Mouse (Mus musculus) gastrocnemius, adult 18-20 months (tissue): ENCODE measurements at regions not wholly inside any gene's neighbourhood (a gene's known extent, or its start where the extent isn't known, plus 50 kb on each side); places are given as distances from the start of the nearest gene placed in this dataset.

Experiments
- DNase-seq: peaks from one replicate; pipeline ENCODE4 v3.0.0; 2021; ENCODE audit warnings: low spot score

GRCm38 (mm10) chr14:25370306-25371020, 88.5 kb upstream of the Zmiz1 start:
- DNase-seq: no peak

DNA sequence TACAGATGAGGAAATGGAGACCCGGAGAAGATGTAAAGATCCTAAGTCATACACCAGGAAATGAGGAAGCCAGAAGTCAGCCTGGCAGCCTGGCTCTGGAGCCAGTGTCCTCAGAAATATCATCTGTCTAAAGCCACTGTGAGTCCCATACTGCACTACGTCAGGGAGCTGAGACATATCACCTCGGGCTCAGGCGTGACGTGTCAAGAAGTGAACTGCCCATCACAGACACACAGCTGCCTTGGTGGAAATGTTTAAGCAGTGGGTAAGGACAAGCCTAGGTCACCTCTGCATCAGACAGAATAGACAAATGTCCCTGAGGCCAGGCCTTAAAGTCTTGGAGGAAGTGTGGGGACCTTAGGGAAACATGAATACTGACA, 88.0 kb upstream of the Zmiz1 start:
- DNase-seq: no peak

GRCm38 (mm10) chr14:25371661-25372060, 87.3 kb upstream of the Zmiz1 start:
- peak; percentile 86 for DNase-seq

GRCm38 (mm10) chr14:25372581-25372980, 86.4 kb upstream of the Zmiz1 start:
- DNase-seq: no peak

- no peak for DNase-seq
These were observed 85.8 kb upstream of the Zmiz1 start for GRCm38 (mm10) chr14:25373167-25373566.

DNA sequence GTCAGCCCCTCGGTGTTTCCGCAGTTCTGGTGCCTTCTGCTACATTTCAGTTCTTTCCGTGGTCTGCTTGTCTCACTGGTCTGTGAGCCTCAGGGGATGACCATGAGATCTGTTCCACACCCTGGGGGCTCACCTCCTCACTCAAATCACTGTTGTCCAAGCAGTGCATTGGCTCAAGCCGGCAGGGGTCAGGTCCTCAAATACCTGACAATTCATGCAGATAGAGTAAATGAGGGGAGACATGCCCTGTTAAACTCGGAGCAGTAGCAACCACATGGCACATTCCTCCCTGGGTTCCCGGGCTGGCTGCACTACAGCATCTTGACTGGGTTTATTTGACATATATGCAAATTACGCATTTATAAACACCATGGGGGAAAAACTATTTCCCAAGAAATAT, 84.0 kb upstream of the Zmiz1 start:
- no peak for DNase-seq

DNA sequence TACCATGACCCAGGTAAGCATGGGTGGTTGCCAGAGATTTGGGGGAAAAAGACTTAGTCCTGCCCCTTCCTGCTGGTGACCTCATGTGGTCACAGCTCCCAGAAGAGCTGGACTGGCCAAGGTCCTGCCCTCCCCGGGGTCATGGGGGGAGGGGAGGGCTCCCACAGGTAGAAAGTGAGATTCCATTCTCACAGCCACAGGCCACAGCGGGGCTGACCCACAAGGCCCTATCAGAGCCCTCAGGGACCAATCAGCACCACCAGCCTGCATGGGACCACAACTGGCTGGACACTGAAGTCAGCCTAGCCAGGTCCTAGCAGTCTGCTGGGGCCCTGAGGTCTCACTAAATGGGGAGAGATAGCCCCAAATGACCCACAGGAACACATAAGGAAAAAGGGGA, 81.9 kb upstream of the Zmiz1 start:
- no peak for DNase-seq

DNA sequence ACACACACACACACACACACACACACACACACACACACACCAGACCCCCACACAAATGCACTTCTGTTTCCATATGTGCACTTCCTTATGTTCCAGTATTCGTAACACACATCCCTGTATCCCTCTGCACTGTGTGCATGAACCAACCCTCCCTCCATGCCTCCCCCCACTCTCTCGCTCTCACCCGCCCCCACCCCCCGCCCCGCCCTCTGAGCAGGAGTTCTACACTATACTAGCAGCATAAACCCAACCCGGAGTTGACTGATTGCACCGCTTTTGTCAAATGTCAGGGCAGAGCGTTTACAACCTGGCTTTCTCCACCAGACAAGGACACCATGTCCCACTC, 81.5 kb upstream of the Zmiz1 start:
- no peak for DNase-seq

GRCm38 (mm10) chr14:25377900-25378716, 80.9 kb upstream of the Zmiz1 start:
- peak; percentile 77 for DNase-seq

- DNase-seq: no peak
These were observed 80.2 kb upstream of the Zmiz1 start for GRCm38 (mm10) chr14:25378717-25379224.

DNA sequence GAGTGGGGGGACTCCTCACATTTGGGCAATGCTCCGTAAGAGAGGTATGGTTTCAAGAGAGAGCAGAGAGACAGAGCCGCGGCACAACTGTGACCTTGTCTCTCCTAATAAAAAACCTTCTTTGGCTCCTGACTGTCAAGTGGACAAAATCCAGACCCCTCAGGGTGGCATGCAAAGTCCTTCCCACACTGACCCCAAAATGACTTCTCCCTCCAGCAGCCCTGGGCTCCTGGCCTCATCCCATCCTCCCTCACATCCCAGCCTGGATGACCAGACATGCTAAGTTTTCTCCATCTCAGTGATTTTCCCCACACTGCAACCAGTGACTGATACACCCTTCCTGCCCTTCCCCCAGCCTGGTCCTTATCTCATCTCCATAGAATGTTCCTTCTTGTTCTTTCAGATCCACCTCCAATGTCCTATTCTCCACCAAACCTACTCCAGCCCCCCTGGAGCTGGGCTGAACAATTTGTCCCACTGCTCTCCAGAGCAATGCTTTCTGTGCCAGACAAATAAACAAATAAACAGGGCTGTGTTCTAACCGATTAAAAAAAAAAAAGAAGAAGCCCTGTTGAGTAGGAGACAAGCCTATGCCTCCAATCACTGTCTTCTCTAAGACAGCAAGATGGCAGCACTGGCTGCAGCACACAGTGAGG, 75.7 kb upstream of the Zmiz1 start:
- DNase-seq: no peak

GRCm38 (mm10) chr14:25385644-25386043, 73.3 kb upstream of the Zmiz1 start:
- DNase-seq: no peak

- DNase-seq: no peak
These were observed 71.2 kb upstream of the Zmiz1 start for GRCm38 (mm10) chr14:25387780-25388179.

DNA sequence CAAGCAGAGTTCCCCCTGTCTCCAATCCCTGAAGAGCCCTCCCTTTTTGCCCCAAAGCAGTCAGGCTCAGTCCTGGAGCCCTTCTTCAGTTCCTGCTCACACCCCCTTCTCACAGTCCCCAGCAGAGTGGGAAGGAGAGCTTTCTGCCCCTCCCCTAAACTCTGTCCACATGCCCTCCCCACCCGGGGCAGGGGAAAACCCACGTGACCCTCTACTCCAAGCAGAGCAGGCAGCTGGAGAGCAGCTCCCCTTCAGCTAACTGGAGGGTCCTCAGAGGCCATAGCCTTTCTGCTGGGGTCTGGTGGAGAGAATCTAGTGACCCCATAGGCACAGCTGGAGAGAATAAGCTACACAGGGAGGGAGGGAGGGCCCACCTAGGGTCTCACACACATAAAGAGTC, 69.7 kb upstream of the Zmiz1 start:
- DNase-seq: no peak

DNA sequence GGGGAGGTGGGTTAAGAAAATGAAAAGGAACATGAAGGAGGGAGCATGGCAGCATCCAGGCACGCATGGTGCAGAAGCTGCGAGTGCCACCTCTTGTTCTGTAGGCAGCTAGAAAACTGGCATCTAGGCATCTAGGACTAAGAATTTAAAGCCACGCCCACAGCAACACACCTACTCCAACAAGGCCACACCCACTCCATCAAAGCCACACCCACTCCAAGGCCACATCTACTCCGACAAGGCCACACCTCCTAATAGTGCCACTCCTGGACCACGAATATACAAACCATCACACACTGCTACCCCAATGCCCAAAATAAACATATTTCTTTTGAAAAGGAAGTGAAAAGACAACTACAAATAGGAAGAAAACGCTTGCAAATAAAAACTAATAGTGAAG, 66.6 kb upstream of the Zmiz1 start:
- no peak for DNase-seq

- no peak for DNase-seq
These were observed 66.0 kb upstream of the Zmiz1 start for GRCm38 (mm10) chr14:25392940-25393339.

GRCm38 (mm10) chr14:25394931-25395330, 64.1 kb upstream of the Zmiz1 start:
- DNase-seq: no peak

DNA sequence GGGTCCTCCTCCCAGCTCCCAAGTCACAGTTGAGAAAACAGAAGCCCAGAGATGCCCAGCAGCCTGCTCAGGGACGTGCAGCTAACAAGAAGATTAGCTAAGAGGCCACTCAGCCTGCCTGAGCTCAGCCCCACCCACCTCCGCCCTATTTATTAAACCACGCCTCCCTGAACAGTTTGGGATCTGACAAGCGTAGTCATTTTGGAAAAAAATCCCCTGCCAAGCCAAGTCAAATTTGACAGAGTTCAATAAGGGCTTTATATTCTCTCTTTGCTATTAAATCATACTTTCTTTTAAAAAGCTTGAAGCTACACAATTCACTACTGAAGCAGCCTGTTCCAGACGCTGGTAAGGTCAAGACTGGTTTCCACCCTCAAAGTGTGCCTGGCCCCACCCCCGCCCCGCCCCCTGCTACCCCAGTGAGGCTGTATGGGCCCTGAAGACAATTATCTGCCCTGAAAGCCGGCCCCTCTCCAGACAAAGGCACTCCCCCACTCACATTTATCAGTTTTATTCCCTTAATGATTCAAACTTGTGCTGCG, 61.9 kb upstream of the Zmiz1 start:
- DNase-seq: peak; percentile 64

- DNase-seq: no peak
These were observed 61.2 kb upstream of the Zmiz1 start for GRCm38 (mm10) chr14:25397751-25398150.

DNA sequence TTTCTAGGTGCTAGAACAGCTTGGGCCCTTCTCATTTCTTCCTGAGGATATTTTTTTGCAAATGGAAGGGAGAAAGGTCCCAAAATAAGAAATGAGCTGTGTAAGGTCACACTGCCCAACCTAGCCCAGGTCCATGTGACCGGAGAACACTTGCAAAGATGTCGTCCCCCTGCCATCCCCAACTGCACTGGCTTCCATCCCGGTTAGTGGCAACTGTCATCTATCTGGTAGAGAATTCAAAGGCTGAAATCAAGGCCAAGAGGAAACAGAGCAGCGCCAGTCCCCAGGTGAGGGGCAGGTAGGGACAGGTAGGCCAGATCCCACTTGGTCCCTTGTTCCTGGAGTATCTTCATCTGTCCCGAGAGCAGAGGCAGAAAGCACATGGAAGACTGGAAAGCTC, 60.2 kb upstream of the Zmiz1 start:
- DNase-seq: no peak

GRCm38 (mm10) chr14:25399286-25399685, 59.7 kb upstream of the Zmiz1 start:
- DNase-seq: no peak
